ENCODE assay signal across 8 mouse cellular contexts in genomic region chr17:49427631-49428238, GRCm38 (mm10). TPM values are rescaled to one million over a fixed set of nuclear protein-coding genes. Genes with fewer than 3 reads are reported as not detected.
A peak's percentile ranks its signal among the peaks of the same experiment; 100 is the strongest.
DNase-seq lines count a peak whose midpoint lies in the region; ATAC-seq lines count a peak whose summit lies in the region.

No protein-coding gene starts in this region.

- intact Hi-C loops in left cerebral cortex, postnatal 36 days (cut with DNase I) = no loop called here

- peaks cover 9% of the 10 kb centered on the region for H3K36me3 ChIP-seq in erythroblast, embryonic 14.5 days (ENCODE audit: control insufficient read depth)
- no peaks in the 10 kb centered on the region for H3K36me3 ChIP-seq in intestine, embryonic 15.5 days
- H3K36me3 ChIP-seq in midbrain, embryonic 13.5 days = no peaks in the 10 kb centered on the region

- H3K27me3 ChIP-seq in erythroblast, embryonic 14.5 days (ENCODE audit: control insufficient read depth) = no peaks in the 10 kb centered on the region
- H3K27me3 ChIP-seq in intestine, embryonic 15.5 days (replicated peaks) = no peaks in the 10 kb centered on the region
- no peaks in the 10 kb centered on the region for H3K27me3 ChIP-seq in midbrain, embryonic 13.5 days

- H3K4me2 ChIP-seq in intestine, embryonic 15.5 days (replicated peaks) = peak overlapping the region; percentile 32; the same call in 1 of the 2 replicates
- peak overlapping the region; percentile 94 for H3K4me2 ChIP-seq in midbrain, embryonic 13.5 days (replicated peaks)

- ATAC-seq in erythroblast, adult 5-6 weeks (replicated peaks; ENCODE audit: low FRiP score, poor library complexity, severe bottlenecking) = no peak
- ATAC-seq in intestine, embryonic 15.5 days = peak; percentile 7; the same call in 1 of the 2 replicates
- peak; percentile 57 for ATAC-seq in midbrain, embryonic 13.5 days

- no peak overlapping the region for H3K9ac ChIP-seq in intestine, embryonic 15.5 days
- no peak overlapping the region for H3K9ac ChIP-seq in midbrain, embryonic 13.5 days (replicated peaks)

- no peaks in the 10 kb centered on the region for H3K9me3 ChIP-seq in erythroblast, embryonic 14.5 days (ENCODE audit: control insufficient read depth, low read length)
- no peaks in the 10 kb centered on the region for H3K9me3 ChIP-seq in intestine, embryonic 15.5 days
- H3K9me3 ChIP-seq in midbrain, embryonic 13.5 days = no peaks in the 10 kb centered on the region

- DNase-seq in A20 (ENCODE audit: low read depth, low spot score) = peak; percentile 69
- DNase-seq in embryo, embryonic 11 days = peak; percentile 52
- no peak for DNase-seq in left cerebral cortex, postnatal 36 days (ENCODE audit: low spot score in 2 of 2)
- no peak for DNase-seq in adrenal gland, postnatal 25 days

- H3K4me1 ChIP-seq in erythroblast, embryonic 14.5 days (ENCODE audit: control insufficient read depth) = peaks cover 42% of the 10 kb centered on the region
- H3K4me1 ChIP-seq in intestine, embryonic 15.5 days (replicated peaks) = peaks cover 27% of the 10 kb centered on the region
- peaks cover 23% of the 10 kb centered on the region for H3K4me1 ChIP-seq in midbrain, embryonic 13.5 days (replicated peaks)

- 24% methylated on average over 9 of the region's 9 CpGs for WGBS in intestine, embryonic 15.5 days
- 16% methylated on average over 9 of the region's 9 CpGs for WGBS in midbrain, embryonic 13.5 days

- peak overlapping the region; percentile 72 for H3K4me3 ChIP-seq in erythroblast, embryonic 14.5 days (replicated peaks)
- H3K4me3 ChIP-seq in intestine, embryonic 15.5 days (replicated peaks) = peak overlapping the region; percentile 68; the same call in 1 of the 2 replicates
- H3K4me3 ChIP-seq in midbrain, embryonic 13.5 days (replicated peaks) = peak overlapping the region; percentile 79

- no peak overlapping the region for H3K27ac ChIP-seq in intestine, embryonic 15.5 days
- no peak overlapping the region for H3K27ac ChIP-seq in midbrain, embryonic 13.5 days

RNA-seq across cellular contexts. Expression of gene Mocs1, which starts 0.4 kb away (rescaled TPM):
- 0.95 and 1.4 TPM in 2 replicates for polyA plus RNA-seq in erythroblast, embryonic 14.5 days (2012)
- 128 and 146 TPM in 2 replicates for total RNA-seq in erythroblast, adult 5-6 weeks (2015; ENCODE audit: low replicate concordance)
- total RNA-seq in erythroblast, adult 5-6 weeks (2017; ENCODE audit: low replicate concordance) = 47.8 and 50.6 TPM in 2 replicates
- polyA plus RNA-seq in intestine, embryonic 15.5 days (2015; fragmentation: Nextera tagmentation; extraction: Ambion mirVana) = 8.0 and 9.3 TPM in 2 replicates
- 3.3 and 3.5 TPM in 2 replicates for polyA plus RNA-seq in midbrain, embryonic 13.5 days (2015; fragmentation: Nextera tagmentation; extraction: Ambion mirVana)
- total RNA-seq in left cerebral cortex, postnatal 36 days (2021) = 10 to 100 TPM; 15.1 to 15.9 TPM
- 30.0 and 52.2 TPM in 2 replicates for total RNA-seq in adrenal gland, postnatal 25 days (2021)

Comparison
In these comparisons a context has a peak if more than half of its experiments do, and no peak if none do; other contexts are left out.
1. DNase-seq: peak in A20 (single experiment) and embryo, embryonic 11 days (single experiment); none in left cerebral cortex, postnatal 36 days (0 of 2) and adrenal gland, postnatal 25 days (single experiment).
2. Peak in every context shown above with its lines, with median percentiles within 50 percentile points of each other: H3K4me3 ChIP-seq.